In the genomic region with DNA sequence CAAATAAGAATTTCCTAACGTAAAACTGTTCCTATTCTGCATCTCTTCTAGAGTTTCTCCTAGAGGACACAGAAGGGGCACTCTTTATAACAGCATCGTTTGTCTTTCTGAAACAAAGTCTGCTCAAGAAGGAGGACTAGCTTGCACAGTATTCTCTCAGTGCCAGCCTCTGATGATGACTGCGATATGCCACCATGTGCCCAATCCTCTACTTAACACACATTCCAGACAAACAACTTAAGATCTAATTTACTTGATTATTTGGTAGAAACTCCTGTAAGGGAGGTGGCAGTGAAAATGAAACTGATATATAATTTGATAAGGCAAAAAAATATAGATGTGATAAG, we compare ENCODE assay signal across 16 mouse cellular contexts.
"Had no signal": no experiment of that assay in that cellular context is flagged by ENCODE, and none has a peak within 500 bp of the region (broad histone marks: within the 10 kb centered on the region; RNA-seq: fewer than 3 reads in every experiment).

No protein-coding gene starts in this region.

- H3K27ac ChIP-seq: liver, embryonic 13.5 days; liver, embryonic 15.5 days; lung, embryonic 15.5 days; midbrain, embryonic 10.5 days; midbrain, embryonic 12.5 days had no signal

- H3K4me2 ChIP-seq: liver, embryonic 11.5 days; liver, embryonic 13.5 days; liver, embryonic 15.5 days; lung, embryonic 15.5 days; midbrain, embryonic 12.5 days had no signal

- H3K27me3 ChIP-seq: liver, embryonic 13.5 days; liver, embryonic 15.5 days; lung, embryonic 15.5 days; midbrain, embryonic 12.5 days had no signal

- H3K9me3 ChIP-seq: liver, embryonic 13.5 days; liver, embryonic 15.5 days; lung, embryonic 15.5 days; midbrain, embryonic 10.5 days; midbrain, embryonic 12.5 days had no signal

- DNase-seq: liver, embryonic 13.5 days; liver, postnatal 0 days; lung, adult 2 months; lung, postnatal 14 days; lung, postnatal 36 days; right cerebral cortex, postnatal 14 days; spleen, adult 18-20 months; thymus, adult 18-20 months; thymus, postnatal 36 days had no signal

- ATAC-seq: liver, postnatal 0 days; lung, postnatal 0 days had no signal

- H3K9ac ChIP-seq: liver, embryonic 13.5 days; liver, embryonic 15.5 days; liver, postnatal 0 days; lung, embryonic 15.5 days; midbrain, embryonic 12.5 days had no signal

- H3K4me1 ChIP-seq: liver, embryonic 13.5 days; liver, embryonic 15.5 days; lung, embryonic 15.5 days; midbrain, embryonic 10.5 days; midbrain, embryonic 12.5 days had no signal

- H3K36me3 ChIP-seq: liver, embryonic 13.5 days; liver, embryonic 15.5 days; lung, embryonic 15.5 days; midbrain, embryonic 10.5 days; midbrain, embryonic 12.5 days had no signal

- H3K4me3 ChIP-seq: liver, embryonic 13.5 days; liver, embryonic 15.5 days; lung, embryonic 15.5 days; midbrain, embryonic 10.5 days; midbrain, embryonic 12.5 days; myocyte had no signal
